Mouse (Mus musculus) bone marrow macrophage, adult 2 months (primary cell): ENCODE measurements at regions not wholly inside any gene's neighbourhood (a gene's known extent, or its start where the extent isn't known, plus 50 kb on each side); places are given as distances from the start of the nearest gene placed in this dataset.

Experiments used
- H3K27ac ChIP-seq: 2 replicates; pipeline ENCODE4 v1.5.1; 2012; ENCODE audit warnings: low read depth, low read length; ENCODE audit not compliant: insufficient read depth
- H3K4me1 ChIP-seq: 2 replicates; pipeline ENCODE4 v1.6.1; 2012; ENCODE audit warnings: low read length; ENCODE audit not compliant: control insufficient read depth, insufficient read depth
- H3K4me3 ChIP-seq: 2 replicates; pipeline ENCODE4 v1.5.1; 2012; ENCODE audit warnings: mild to moderate bottlenecking, low read length, moderate library complexity; ENCODE audit not compliant: insufficient read depth
- CTCF ChIP-seq: IDR thresholded peaks from 2 replicates; pipeline ENCODE4 v1.5.1; 2012; ENCODE audit warnings: low read depth, mild to moderate bottlenecking, low read length, moderate library complexity
- POLR2A ChIP-seq: IDR thresholded peaks from 2 replicates; pipeline ENCODE4 v1.6.1; 2012; ENCODE audit warnings: mild to moderate bottlenecking, low read depth, low read length, borderline replicate concordance

DNA sequence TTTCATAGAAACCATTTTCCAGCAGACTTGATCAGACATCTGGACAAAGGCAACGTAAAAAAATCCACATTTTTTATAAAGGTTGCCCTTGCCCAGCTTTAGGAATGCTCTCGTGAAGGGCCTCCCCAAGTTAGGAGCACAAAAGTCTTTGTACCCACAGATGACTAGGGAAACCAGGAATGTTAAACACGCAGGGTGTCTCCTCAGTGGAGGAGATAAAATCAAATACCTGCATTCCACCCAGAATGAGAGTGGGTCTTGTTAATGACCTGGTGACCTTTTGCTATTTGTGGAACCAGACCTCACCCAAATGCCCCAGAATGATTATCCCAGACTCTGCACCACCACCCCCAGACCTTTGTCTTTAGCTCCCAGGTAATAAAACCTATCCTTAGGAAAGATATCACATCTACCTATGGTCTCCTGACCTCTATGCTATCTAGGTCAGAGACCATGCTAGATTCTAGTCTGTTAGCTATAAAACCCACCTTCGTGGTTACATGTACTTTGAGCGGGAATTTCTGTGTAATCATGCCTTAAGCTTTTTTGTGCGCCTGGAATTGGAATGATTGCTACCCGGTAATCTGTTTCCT lies 146.6 kb downstream of the Dad1 start:
- H3K4me1 ChIP-seq = no peaks in the 10 kb centered on the region
- no peak overlapping the region for H3K27ac ChIP-seq
- no peak for TF ChIP-seq CTCF
- no peak overlapping the region for H3K4me3 ChIP-seq

DNA sequence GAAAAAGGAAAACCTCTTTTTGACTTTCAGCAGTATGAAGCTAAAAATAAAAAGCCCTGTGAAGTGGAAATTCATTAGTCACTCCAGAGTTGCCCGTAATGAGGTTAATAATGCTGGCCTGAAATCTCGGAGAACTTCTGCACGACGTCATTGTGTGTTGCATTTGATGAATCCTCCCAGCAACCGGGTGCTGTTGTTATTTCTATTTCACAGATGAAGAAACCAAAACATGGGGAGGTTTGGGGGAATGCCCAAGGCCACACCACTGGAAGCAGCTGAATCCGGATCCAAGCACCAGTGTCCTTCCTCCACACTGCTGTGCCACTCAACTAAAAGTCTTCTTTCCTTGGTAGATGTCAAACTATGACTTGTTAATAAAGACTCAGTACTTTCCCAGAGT lies 149.7 kb downstream of the Dad1 start:
- Histone ChIP-seq H3K4me3 (no peak overlapping the region), H3K4me1 (no peaks in the 10 kb centered on the region), H3K27ac (no peak overlapping the region)
- TF ChIP-seq CTCF (no peak), POLR2A (no peak)

DNA sequence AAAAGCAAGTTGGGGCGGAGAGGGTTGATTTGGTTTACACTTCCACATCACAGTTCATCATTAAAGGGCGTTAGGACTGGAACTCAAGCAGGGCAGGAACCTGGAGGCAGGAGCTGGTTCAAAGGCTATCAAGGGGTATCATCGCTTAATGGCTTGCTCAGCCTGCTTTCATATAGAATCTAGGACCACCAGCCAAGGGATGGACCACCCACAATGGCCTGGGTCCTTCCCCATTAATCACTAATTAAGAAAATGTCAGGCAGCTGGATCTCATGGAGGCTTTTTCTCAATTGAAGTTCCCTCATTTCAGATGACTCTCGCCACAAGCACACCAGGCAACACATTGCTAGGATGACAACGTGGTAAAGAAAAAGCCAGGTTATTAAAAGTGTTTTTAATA lies 150.4 kb downstream of the Dad1 start:
- H3K4me3 ChIP-seq = no peak overlapping the region
- no peaks in the 10 kb centered on the region for H3K4me1 ChIP-seq
- no peak overlapping the region for H3K27ac ChIP-seq
- TF ChIP-seq CTCF (no peak), POLR2A (no peak)

DNA sequence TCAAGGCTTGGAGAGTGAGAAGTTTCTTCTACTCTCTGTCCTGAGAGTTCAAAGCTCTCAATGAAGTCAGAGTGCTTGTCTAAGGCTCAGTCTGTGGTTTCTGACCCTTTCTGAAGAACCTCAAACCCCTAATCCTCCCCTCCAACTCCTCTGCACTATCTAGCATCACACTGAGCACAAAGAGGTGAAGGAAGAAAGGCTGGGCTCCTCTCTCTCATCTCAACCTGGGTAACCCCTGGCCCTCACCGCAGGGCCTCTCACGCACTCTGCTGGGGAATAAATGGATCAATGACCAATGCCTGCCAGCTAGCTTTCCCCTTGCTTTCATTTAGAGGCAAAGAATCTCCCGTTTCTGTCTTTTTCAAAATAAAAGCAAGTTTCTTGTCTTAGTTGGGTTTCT lies 150.8 kb downstream of the Dad1 start:
- Histone ChIP-seq H3K4me3 (no peak overlapping the region), H3K27ac (no peak overlapping the region), H3K4me1 (no peaks in the 10 kb centered on the region)
- TF ChIP-seq POLR2A = no peak
- TF ChIP-seq CTCF = no peak

DNA sequence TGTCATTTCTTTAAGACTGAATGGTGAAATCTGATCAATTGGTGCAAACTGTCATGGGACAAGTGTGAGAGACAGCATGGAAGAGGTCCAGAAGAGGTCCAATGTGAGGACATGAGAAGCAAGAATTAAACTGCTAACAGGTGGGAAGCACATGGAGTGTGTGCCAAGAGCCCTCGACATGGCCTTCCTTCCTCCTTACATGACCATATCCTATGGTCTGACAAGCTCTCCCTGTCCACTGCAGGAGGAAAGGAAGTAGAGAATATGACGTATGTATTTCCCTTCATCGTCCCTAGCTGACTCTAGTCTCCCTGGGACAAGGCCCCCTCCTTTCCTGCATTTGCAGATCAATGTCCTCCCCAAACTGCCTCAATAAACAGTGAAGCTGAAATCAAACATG lies 152.1 kb downstream of the Dad1 start:
- Histone ChIP-seq H3K4me1 (no peaks in the 10 kb centered on the region), H3K4me3 (no peak overlapping the region), H3K27ac (no peak overlapping the region)
- no peak for TF ChIP-seq CTCF
- TF ChIP-seq POLR2A = no peak

DNA sequence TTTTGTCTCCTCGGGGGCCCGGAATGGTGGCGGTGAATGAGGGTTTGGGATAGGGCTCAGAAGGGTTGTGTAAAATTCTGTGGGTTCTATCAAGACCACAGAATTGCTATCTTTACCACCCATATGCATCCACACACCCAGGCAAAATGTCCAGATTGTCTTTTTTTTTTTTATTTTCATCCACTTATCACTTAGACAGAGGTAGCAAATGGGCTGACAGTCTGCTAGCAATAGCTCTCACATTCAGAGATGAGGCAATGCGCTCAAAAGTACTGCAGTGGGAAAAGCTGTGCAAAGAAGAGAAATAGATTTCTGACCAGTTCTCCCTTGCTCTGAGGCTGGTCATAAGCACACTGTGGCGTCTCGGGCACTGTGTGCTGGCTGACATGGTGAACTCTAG lies 154.5 kb downstream of the Dad1 start:
- no peaks in the 10 kb centered on the region for H3K4me1 ChIP-seq
- H3K4me3 ChIP-seq = no peak overlapping the region
- no peak overlapping the region for H3K27ac ChIP-seq
- TF ChIP-seq POLR2A (no peak), CTCF (no peak)

DNA sequence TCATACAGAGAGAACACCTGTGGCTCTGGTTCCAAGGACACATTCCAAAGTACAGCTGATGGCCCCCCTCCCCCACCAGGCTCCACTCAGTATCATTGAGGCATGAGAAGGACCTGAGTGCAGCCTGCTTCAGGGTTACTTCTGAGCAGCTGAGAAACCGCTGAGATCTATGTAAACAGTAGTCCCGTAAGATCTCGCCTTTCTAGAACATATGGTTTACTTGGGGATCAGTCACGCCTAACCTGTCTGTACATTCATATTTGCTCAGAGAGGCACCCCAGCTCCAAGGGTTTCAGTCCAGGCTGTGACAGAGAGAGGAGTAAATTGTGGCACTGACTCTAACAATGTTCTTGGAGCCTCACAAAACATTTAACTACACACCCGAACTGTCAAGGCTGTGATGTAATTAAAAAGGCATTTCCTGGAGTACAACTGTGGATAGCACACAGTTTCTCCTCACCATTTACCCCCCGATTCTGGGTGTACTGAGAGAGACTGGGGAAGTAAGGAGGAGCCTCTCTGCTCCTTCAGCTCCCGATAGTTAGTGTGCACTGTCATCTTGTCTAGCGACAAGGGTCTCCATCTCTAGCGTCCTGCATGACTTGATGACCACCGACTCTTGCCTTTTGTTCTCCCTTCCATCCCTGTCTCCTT lies 155.7 kb downstream of the Dad1 start:
- H3K27ac ChIP-seq = no peak overlapping the region
- no peak overlapping the region for H3K4me3 ChIP-seq
- TF ChIP-seq POLR2A (no peak), CTCF (no peak)
- no peaks in the 10 kb centered on the region for H3K4me1 ChIP-seq

DNA sequence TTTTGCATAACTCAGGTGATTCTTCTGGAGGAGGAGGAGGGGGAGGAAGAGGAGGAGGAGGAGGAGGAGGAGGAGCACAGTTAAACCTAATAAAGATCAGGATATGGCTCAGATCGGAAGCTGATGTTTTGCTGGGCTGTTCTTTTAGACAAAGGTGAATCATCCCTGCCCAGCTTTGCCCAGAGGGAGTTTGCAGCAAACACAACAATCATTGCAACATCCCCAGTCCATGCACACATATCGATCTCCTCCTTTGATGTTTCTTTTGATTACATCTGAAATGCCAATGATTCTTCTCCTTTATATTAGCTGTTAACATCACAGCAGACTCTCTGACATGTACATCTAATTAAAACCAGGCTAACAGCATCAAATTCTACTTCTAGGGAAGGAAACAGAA lies 156.9 kb downstream of the Dad1 start:
- H3K27ac ChIP-seq = no peak overlapping the region
- no peaks in the 10 kb centered on the region for H3K4me1 ChIP-seq
- H3K4me3 ChIP-seq = no peak overlapping the region
- no peak for TF ChIP-seq POLR2A
- no peak for TF ChIP-seq CTCF

DNA sequence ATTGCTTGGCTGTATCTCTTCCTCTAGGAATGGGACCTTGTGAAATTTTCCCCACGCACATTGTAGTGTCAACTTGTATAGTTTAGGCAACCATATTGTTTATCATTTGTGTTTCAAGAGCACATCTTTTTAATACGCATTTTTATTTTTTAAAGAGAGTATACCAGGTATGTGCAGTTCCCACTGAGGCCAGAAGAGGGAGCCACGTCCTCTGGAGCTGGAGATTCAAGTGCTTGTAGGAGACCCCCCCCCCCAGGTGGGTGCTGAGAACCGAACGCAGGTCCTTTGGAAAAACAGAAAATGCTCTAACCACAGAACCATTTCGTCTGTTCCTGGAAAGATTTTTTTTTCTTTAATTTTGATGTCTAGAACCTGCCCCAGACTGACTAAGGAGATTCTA lies 161.5 kb downstream of the Dad1 start:
- no peaks in the 10 kb centered on the region for H3K4me1 ChIP-seq
- TF ChIP-seq POLR2A (no peak), CTCF (no peak)
- H3K27ac ChIP-seq = no peak overlapping the region
- no peak overlapping the region for H3K4me3 ChIP-seq

DNA sequence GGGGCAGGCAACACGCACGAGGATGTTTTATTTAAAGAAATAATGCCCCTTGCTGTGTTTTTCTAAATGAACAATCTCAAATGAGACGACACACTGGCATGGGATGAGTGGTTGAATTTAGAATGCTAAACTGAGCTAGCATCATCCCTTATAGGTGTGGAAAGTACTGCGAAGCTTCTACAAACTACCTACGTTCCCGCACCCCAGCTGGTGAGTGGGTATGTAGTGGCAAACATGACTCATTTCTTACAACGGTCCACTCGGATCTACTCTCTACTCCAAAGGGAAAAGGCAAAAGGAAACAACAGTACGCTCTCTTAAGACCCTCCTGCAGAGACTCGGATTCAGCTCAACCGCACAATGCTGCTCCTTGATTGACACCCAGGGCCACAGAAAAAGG lies 167.2 kb downstream of the Dad1 start:
- TF ChIP-seq CTCF (no peak), POLR2A (no peak)
- H3K4me3 ChIP-seq = no peak overlapping the region
- no peak overlapping the region for H3K27ac ChIP-seq
- H3K4me1 ChIP-seq = no peaks in the 10 kb centered on the region
